Mouse (Mus musculus) embryonic facial prominence, embryonic 13.5 days (tissue): ENCODE measurements around the gene Btbd35f24. TPM values are rescaled to one million over a fixed set of nuclear protein-coding genes. Genes with fewer than 3 reads are reported as not detected.
"Not testable (repeated sequence)": the region's sequence is repeated elsewhere in the genome, so short reads cannot be mapped to it uniquely, and the experiment has no call there.

Experiments used
- ATAC-seq: fragments of 200-750 bp; cut with Nextera tagmentation; 2 replicates; pipeline ENCODE4 v1.8.0; 2017; ENCODE audit warnings: low read depth; ENCODE audit not compliant: insufficient number of reproducible peaks, insufficient read depth, low FRiP score, low TSS enrichment
- H3K27ac ChIP-seq: fragments of 300-500 bp; sonication (generic); 2 replicates; pipeline ENCODE4 v1.5.1; 2015; ENCODE audit warnings: moderate library complexity, mild to moderate bottlenecking, inconsistent platforms
- H3K27me3 ChIP-seq: fragments of 300-500 bp; sonication (generic); 2 replicates; pipeline ENCODE4 v1.6.1; 2015; ENCODE audit warnings: mild to moderate bottlenecking, inconsistent platforms
- H3K36me3 ChIP-seq: fragments of 300-500 bp; sonication (generic); 2 replicates; pipeline ENCODE4 v1.6.1; 2015; ENCODE audit warnings: mild to moderate bottlenecking, inconsistent platforms
- H3K4me1 ChIP-seq: fragments of 300-500 bp; sonication (generic); 2 replicates; pipeline ENCODE4 v1.6.1; 2015; ENCODE audit warnings: inconsistent platforms
- H3K4me2 ChIP-seq: fragments of 300-500 bp; sonication (generic); 2 replicates; pipeline ENCODE4 v1.6.1; 2015; ENCODE audit warnings: moderate library complexity, mild to moderate bottlenecking, inconsistent platforms
- H3K4me3 ChIP-seq: fragments of 300-500 bp; sonication (generic); 2 replicates; pipeline ENCODE4 v1.5.1; 2015; ENCODE audit warnings: mild to moderate bottlenecking, inconsistent platforms
- H3K9ac ChIP-seq: fragments of 300-500 bp; sonication (generic); 2 replicates; pipeline ENCODE4 v1.6.1; 2015; ENCODE audit warnings: mild to moderate bottlenecking, inconsistent platforms
- H3K9me3 ChIP-seq: fragments of 300-500 bp; sonication (generic); 2 replicates; pipeline ENCODE4 v1.6.1; 2016; ENCODE audit warnings: inconsistent platforms
- WGBS: fragments of 180-500 bp; shearing (Covaris S2); methylation state at CpG from one replicate; pipeline ENCODE4 v1.1.7; 2015; ENCODE audit warnings: mixed read lengths; 5-methylcytosine and 5-hydroxymethylcytosine counted together
- polyA plus RNA-seq: library from polyadenylated mRNA; unstranded; fragments of >200 nt; fragmentation: Nextera tagmentation; extraction: Ambion mirVana; gene quantifications from 2 replicates; pipeline ENCODE4 v1.2.1, GENCODE M21; 2015

Gene Btbd35f24
- not detected in 2 replicates for polyA plus RNA-seq

DNA sequence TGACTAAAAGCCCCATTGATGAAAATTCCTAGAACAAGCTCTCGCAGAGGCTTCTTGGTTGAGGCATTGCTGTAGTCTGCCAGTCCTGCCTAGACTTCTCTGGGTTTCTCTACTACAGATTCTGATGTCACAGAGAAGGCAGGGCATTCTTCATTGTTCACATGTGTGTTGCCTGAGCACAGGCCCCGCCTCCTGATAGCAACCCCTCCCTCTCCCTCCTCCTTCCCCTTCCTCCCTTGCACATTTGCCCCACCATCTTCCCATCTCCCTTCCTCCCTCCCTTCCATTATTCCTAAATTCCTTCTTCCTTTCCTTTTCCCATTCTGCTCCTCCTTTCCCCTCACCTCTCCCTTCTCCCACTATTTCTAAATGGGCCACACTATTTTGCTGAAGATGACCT, at the start of gene Btbd35f24:
TSS of gene Btbd35f24 (minus strand) at position 101 of the 400 bp plus-strand sequence.
- not testable (repeated sequence) for H3K4me3 ChIP-seq, ATAC-seq, H3K27ac ChIP-seq, H3K4me2 ChIP-seq, H3K9me3 ChIP-seq, H3K4me1 ChIP-seq, H3K9ac ChIP-seq, H3K27me3 ChIP-seq, H3K36me3 ChIP-seq
- 83% methylated on average over 2 of the region's 2 CpGs for WGBS

Other genes with a start within 250 kb of the Btbd35f24 start
- not detected in 2 replicates for gene Btbd35f23, start 119.0 kb downstream of the Btbd35f24 start, polyA plus RNA-seq
- not detected in 2 replicates for gene Btbd35f11, start 247.9 kb upstream of the Btbd35f24 start, polyA plus RNA-seq